Mouse (Mus musculus) limb, embryonic 11.5 days (tissue): ENCODE measurements around the gene Gm9758. TPM values are rescaled to one million over a fixed set of nuclear protein-coding genes. Genes with fewer than 3 reads are reported as not detected.

Source experiments
- polyA plus RNA-seq: library from polyadenylated mRNA; unstranded; fragments of >200 nt; fragmentation: Nextera tagmentation; extraction: Ambion mirVana; gene quantifications from 2 replicates; pipeline ENCODE4 v1.2.1, GENCODE M21; 2014

Gene Gm9758
- polyA plus RNA-seq, 1 experiment from 2014 or later, result not detected

Other genes with a start within 250 kb of the Gm9758 start
- not detected in 2 replicates for gene Speer4e, start 23.5 kb upstream of the Gm9758 start, polyA plus RNA-seq
- gene Gm10354, start 64.0 kb upstream of the Gm9758 start, polyA plus RNA-seq, result not detected in 2 replicates
- not detected in 2 replicates for gene Gm17019, start 118.1 kb upstream of the Gm9758 start, polyA plus RNA-seq